Mouse (Mus musculus): Measurements from ENCODE around the gene BC117090. TPM values are rescaled to one million over a fixed set of nuclear protein-coding genes. Genes with fewer than 3 reads are reported as not detected.

Gene BC117090
- not detected in 2 replicates for polyA plus RNA-seq (2015; fragmentation: Nextera tagmentation; extraction: Ambion mirVana)

GRCm38 (mm10) chr16:36334232-36334631 lies at the start of gene BC117090:
BC117090 (minus strand) TSS chr16:36334332.

GRCm38 (mm10) chr16:36367648-36368047 lies 33.5 kb upstream of the BC117090 start, which contains the start of gene BC100530:
BC100530 (minus strand) TSS chr16:36367748.

GRCm38 (mm10) chr16:36276796-36277195 lies 57.3 kb downstream of the BC117090 start, which contains the start of gene Stfa1:
Stfa1 (plus strand) TSS chr16:36276951.

Other genes starting within 250 kb of the BC117090 start
- gene Csta1, start 203.1 kb downstream of the BC117090 start, polyA plus RNA-seq (2015; fragmentation: Nextera tagmentation; extraction: Ambion mirVana) = not detected in 2 replicates
- gene Stfa2l1, start 177.5 kb downstream of the BC117090 start, polyA plus RNA-seq (2015; fragmentation: Nextera tagmentation; extraction: Ambion mirVana) = 1.6 TPM in 1 of 2 replicates, not detected in the other
- gene Gm5483, start 150.1 kb downstream of the BC117090 start, polyA plus RNA-seq (2015; fragmentation: Nextera tagmentation; extraction: Ambion mirVana) = 1.1 and 2.6 TPM in 2 replicates
- gene Gm5416, start 123.9 kb downstream of the BC117090 start, polyA plus RNA-seq (2015; fragmentation: Nextera tagmentation; extraction: Ambion mirVana) = not detected in 2 replicates
- gene 2010005H15Rik, start 112.9 kb downstream of the BC117090 start, polyA plus RNA-seq (2015; fragmentation: Nextera tagmentation; extraction: Ambion mirVana) = 0.71 and 1.1 TPM in 2 replicates
- 2.5 and 4.2 TPM in 2 replicates for gene Stfa1, start 57.4 kb downstream of the BC117090 start, polyA plus RNA-seq (2015; fragmentation: Nextera tagmentation; extraction: Ambion mirVana)
- 1.2 and 4.9 TPM in 2 replicates for gene BC100530, start 33.4 kb upstream of the BC117090 start, polyA plus RNA-seq (2015; fragmentation: Nextera tagmentation; extraction: Ambion mirVana)
- gene Stfa2, start 74.1 kb upstream of the BC117090 start, polyA plus RNA-seq (2015; fragmentation: Nextera tagmentation; extraction: Ambion mirVana) = 0.56 and 2.0 TPM in 2 replicates
- gene Stfa3, start 121.1 kb upstream of the BC117090 start, polyA plus RNA-seq (2015; fragmentation: Nextera tagmentation; extraction: Ambion mirVana) = 0.89 TPM in 1 of 2 replicates, not detected in the other
- 0.30 TPM in 1 of 2 replicates, not detected in the other for gene Casr, start 227.8 kb upstream of the BC117090 start, polyA plus RNA-seq (2015; fragmentation: Nextera tagmentation; extraction: Ambion mirVana)

Data from neural tube, postnatal 0 days (tissue).